Mouse (Mus musculus) stomach, postnatal 0 days (tissue): ENCODE results near the gene Eef1a1. TPM values are rescaled to one million over a fixed set of nuclear protein-coding genes. Genes with fewer than 3 reads are reported as not detected.

ENCODE experiments used
- ATAC-seq: fragments of 200-750 bp; cut with Nextera tagmentation; 2 replicates; pipeline ENCODE4 v1.8.0; 2017; ENCODE audit not compliant: low FRiP score, low TSS enrichment
- DNase-seq: peaks from one replicate; pipeline ENCODE4 v3.0.0-alpha.2; 2016; ENCODE audit warnings: low spot score
- H3K27ac ChIP-seq: fragments of 300-500 bp; sonication (generic); replicated peaks from 2 replicates; pipeline ENCODE4 v1.5.1; 2014; ENCODE audit warnings: mild to moderate bottlenecking, control low read depth
- H3K27me3 ChIP-seq: fragments of 300-500 bp; sonication (generic); 2 replicates; pipeline ENCODE4 v1.6.1; 2014; ENCODE audit warnings: low read length; ENCODE audit not compliant: control insufficient read depth, insufficient read depth
- H3K36me3 ChIP-seq: fragments of 300-500 bp; sonication (generic); 2 replicates; pipeline ENCODE4 v1.6.1; 2014; ENCODE audit warnings: low read length, mixed read lengths; ENCODE audit not compliant: control insufficient read depth, insufficient read depth
- H3K4me1 ChIP-seq: fragments of 300-500 bp; sonication (generic); replicated peaks from 2 replicates; pipeline ENCODE4 v1.6.1; 2014; ENCODE audit warnings: antibody characterized with exemption; ENCODE audit not compliant: control insufficient read depth, insufficient read depth
- H3K4me2 ChIP-seq: fragments of 300-500 bp; sonication (generic); replicated peaks from 2 replicates; pipeline ENCODE4 v1.6.1; 2014; ENCODE audit warnings: low read depth, mild to moderate bottlenecking, control low read depth, moderate library complexity
- H3K4me3 ChIP-seq: fragments of 300-500 bp; sonication (generic); 2 replicates; pipeline ENCODE4 v1.5.1; 2014; ENCODE audit warnings: low read depth, low read length, control low read depth
- H3K9ac ChIP-seq: fragments of 300-500 bp; sonication (generic); 2 replicates; pipeline ENCODE4 v1.6.1; 2014; ENCODE audit warnings: mild to moderate bottlenecking, low read length, control low read depth, mixed read lengths
- H3K9me3 ChIP-seq: fragments of 300-500 bp; sonication (generic); 2 replicates; pipeline ENCODE4 v1.6.1; 2016; ENCODE audit warnings: low read length; ENCODE audit not compliant: control insufficient read depth
- CTCF ChIP-seq: IDR thresholded peaks from 2 replicates; pipeline ENCODE4 v1.5.1; 2016; ENCODE audit warnings: antibody characterized with exemption, low read depth, mild to moderate bottlenecking, moderate library complexity
- EP300 ChIP-seq: optimal IDR thresholded peaks from 2 replicates; pipeline ENCODE3; 2016; ENCODE audit warnings: antibody characterized with exemption
- WGBS: fragments of 180-500 bp; shearing (Covaris S2); extraction: QIAGEN DNeasy Blood & Tissue Kit; methylation state at CpG from one replicate; pipeline ENCODE4 v1.1.7; 2014; 5-methylcytosine and 5-hydroxymethylcytosine counted together
- polyA plus RNA-seq: library from polyadenylated mRNA; unstranded; fragments of >200 nt; fragmentation: Nextera tagmentation; extraction: Ambion mirVana; gene quantifications from 2 replicates; pipeline ENCODE4 v1.2.1, GENCODE M21; 2015

The Eef1a1 gene
- polyA plus RNA-seq, 1 experiment from 2014 or later = 2,673 TPM

DNA sequence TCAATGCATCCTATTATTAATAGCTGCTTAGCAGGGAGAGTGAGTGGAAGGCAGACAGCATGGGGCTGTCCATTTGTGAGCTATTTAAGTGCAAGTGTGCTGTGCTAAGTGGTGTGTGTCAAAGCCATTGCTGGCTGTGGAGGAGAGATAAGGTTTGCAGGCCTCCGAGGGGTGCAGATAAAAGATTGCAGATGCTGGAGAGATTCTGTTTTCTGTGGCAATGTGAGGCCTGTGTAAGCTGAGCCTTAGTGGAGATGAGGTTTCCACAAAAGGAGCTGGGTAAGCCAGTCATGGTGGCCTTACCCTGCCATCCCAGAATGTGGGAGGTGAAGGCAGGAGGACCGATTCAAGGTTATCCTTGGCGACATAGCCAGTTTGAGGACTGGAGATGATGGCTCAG lies 27.2 kb upstream of the Eef1a1 start:
- TF ChIP-seq CTCF (no peak), EP300 (no peak)
- H3K36me3 ChIP-seq = no peaks in the 10 kb centered on the region
- no peak overlapping the region for H3K9ac ChIP-seq
- H3K27ac ChIP-seq = no peak overlapping the region
- 62% methylated on average over 3 of the region's 3 CpGs for WGBS
- DNase-seq = no peak
- no peaks in the 10 kb centered on the region for H3K4me1 ChIP-seq
- ATAC-seq = no peak
- H3K4me2 ChIP-seq = no peak overlapping the region
- H3K4me3 ChIP-seq = no peak overlapping the region
- no peaks in the 10 kb centered on the region for H3K9me3 ChIP-seq
- no peaks in the 10 kb centered on the region for H3K27me3 ChIP-seq

DNA sequence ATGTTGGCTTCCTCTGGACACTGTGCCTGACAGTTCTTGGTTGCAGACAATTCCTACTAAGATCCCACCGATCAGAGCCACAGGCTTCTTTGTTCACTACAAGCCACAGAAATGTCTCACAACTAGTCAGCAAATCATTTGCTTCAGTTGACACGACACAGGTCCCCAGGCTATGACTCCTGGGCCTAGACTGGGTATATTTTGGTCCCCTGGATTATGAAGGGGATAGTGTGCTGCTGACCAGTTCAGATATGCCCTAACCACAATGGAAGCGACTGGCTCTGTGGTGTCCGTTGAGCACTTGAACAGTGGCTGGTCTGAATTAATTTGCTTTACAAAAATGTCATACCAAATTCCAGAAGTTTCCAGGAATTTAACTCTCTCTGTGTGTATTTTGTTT lies 25.7 kb upstream of the Eef1a1 start:
- Histone ChIP-seq H3K4me3 (no peak overlapping the region), H3K4me2 (no peak overlapping the region), H3K9ac (no peak overlapping the region), H3K4me1 (no peaks in the 10 kb centered on the region), H3K27ac (no peak overlapping the region), H3K27me3 (no peaks in the 10 kb centered on the region), H3K9me3 (no peaks in the 10 kb centered on the region), H3K36me3 (no peaks in the 10 kb centered on the region)
- TF ChIP-seq EP300 = no peak
- TF ChIP-seq CTCF = no peak
- 87% methylated on average over 4 of the region's 4 CpGs for WGBS
- ATAC-seq = no peak
- no peak for DNase-seq

DNA sequence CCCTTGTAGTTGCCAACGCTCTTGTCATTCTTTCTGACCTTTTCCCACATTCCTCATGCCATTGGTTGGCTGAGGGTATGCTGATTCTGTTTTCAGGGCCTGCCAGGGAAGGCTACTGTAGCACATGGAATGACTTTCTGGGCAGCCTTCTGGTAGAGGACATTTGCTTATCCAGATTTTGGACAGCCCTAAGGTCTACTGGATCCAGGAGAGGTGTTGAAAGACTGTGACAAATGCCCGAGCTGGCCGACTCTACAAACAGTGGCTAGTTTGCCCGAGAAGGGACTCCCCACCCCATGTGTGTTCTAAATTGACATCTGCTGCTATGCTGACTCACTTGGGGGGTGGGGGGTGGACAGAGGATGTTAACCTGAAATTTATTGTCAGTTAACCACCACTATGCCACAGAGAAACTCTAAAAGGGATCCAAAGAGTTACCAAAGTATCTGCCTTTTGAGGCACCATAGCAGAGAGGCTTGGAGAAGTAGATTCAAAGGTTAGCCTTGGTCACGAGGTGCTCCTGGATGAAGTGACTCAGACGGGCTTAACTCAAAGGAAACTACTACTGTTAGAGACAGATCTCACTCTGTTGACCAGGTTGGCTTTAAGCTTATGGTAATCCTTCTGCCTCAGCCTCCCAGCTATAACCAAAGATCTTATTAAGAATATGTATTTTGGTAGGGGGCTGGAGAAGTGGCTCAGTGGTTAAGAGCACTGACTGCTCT lies 25.0 kb upstream of the Eef1a1 start:
- WGBS = 58% methylated on average over 6 of the region's 6 CpGs
- Histone ChIP-seq H3K4me2 (no peak overlapping the region), H3K9ac (no peak overlapping the region), H3K27ac (no peak overlapping the region), H3K4me1 (no peaks in the 10 kb centered on the region), H3K36me3 (no peaks in the 10 kb centered on the region), H3K27me3 (no peaks in the 10 kb centered on the region), H3K4me3 (no peak overlapping the region), H3K9me3 (no peaks in the 10 kb centered on the region)
- TF ChIP-seq CTCF (no peak), EP300 (no peak)
- ATAC-seq (peak; percentile 65; the same call in 1 of the 2 replicates), DNase-seq (no peak)

DNA sequence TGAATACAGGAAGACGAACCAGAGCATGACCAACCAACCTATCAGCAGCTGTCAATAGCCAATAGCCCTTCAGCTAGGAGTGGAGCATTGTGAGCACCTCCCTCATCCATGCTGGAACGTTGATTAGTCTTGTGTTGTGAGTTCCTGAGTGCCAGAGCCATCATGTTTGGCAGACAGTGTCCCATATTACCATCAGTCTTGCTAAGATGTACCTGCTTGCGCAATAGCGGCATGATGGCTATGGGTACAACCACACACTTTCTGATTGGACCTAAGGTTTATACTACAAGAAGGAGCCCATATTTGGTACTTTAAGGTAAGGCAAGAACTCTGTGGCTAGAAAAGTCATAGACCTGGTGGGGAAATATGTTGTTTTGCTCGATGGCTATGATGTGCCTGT lies 22.8 kb upstream of the Eef1a1 start:
- Histone ChIP-seq H3K27ac (no peak overlapping the region), H3K27me3 (no peaks in the 10 kb centered on the region), H3K36me3 (no peaks in the 10 kb centered on the region), H3K4me1 (no peaks in the 10 kb centered on the region), H3K9ac (no peak overlapping the region), H3K9me3 (no peaks in the 10 kb centered on the region), H3K4me2 (no peak overlapping the region), H3K4me3 (no peak overlapping the region)
- 88% methylated on average over 5 of the region's 5 CpGs for whole genome bisulfite sequencing
- ATAC-seq (no peak), DNase-seq (no peak)
- TF ChIP-seq CTCF (no peak), EP300 (no peak)

DNA sequence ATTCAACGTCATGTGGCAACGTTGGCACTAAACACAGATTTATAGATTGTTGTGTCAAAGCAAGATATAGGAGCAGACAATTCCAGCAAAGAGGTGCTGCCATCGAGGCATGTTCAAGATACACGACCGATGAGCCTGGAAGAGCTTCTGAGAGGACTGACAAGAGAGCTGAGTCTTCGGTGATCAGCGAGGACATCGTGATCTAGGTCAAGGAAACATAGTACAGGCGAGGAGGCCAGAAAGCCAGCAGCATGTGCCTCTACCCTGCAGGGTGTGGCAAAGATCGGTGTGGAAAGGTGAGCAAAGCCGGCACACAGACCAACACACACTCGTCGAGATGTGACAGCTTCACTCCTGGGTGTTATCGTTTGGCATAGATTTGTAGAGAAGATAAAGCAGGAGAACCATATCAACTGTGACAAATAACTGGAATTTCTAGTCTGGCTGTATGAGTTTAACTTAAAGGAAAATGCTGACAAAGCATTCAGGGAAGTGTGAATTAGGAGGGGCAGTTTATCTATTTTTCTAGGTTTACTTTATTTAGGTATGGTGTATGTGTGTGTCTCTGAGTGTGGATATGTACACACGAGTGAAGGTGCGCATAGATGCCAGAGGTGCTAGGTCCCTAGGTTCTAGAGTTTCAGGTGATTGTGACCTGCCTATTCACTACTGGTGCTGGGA lies 19.3 kb upstream of the Eef1a1 start:
- DNase-seq (no peak), ATAC-seq (0 out of 2 replicates have a peak, but pooled peaks have one; percentile 29)
- H3K4me3 ChIP-seq = no peak overlapping the region
- no peak overlapping the region for H3K9ac ChIP-seq
- no peak overlapping the region for H3K4me2 ChIP-seq
- H3K9me3 ChIP-seq = no peaks in the 10 kb centered on the region
- no peaks in the 10 kb centered on the region for H3K36me3 ChIP-seq
- WGBS = 61% methylated on average over 16 of the region's 16 CpGs
- no peaks in the 10 kb centered on the region for H3K4me1 ChIP-seq
- H3K27ac ChIP-seq = no peak overlapping the region
- no peak for TF ChIP-seq CTCF
- no peak for TF ChIP-seq EP300
- H3K27me3 ChIP-seq = no peaks in the 10 kb centered on the region

DNA sequence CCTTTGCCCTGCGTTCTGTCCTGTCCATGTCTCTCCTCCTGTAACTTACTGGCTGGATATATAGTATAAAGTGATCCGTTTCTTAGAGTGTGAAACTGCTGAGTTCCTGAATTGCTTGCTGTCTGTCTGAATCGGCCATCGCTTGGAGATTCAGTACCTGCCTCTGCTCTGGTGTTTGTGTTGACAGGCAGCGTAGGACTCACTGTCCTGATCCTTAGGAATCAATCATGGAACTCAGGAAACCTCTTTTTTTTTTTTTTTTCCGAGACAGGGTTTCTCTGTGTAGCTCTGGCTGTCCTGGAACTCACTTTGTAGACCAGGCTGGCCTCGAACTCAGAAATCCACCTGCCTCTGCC lies 17.7 kb upstream of the Eef1a1 start:
- Histone ChIP-seq H3K27ac (no peak overlapping the region), H3K27me3 (no peaks in the 10 kb centered on the region), H3K4me3 (no peak overlapping the region), H3K9me3 (no peaks in the 10 kb centered on the region), H3K36me3 (no peaks in the 10 kb centered on the region), H3K9ac (no peak overlapping the region), H3K4me2 (no peak overlapping the region), H3K4me1 (no peaks in the 10 kb centered on the region)
- DNase-seq (no peak), ATAC-seq (no peak)
- 70% methylated on average over 6 of the region's 7 CpGs for WGBS
- TF ChIP-seq EP300 (no peak), CTCF (no peak)
